Mouse (Mus musculus) midbrain, embryonic 15.5 days (tissue): ENCODE results near the gene Rpgr. TPM values are rescaled to one million over a fixed set of nuclear protein-coding genes. Genes with fewer than 3 reads are reported as not detected.

ENCODE experiments used
- ATAC-seq: fragments of 200-750 bp; cut with Nextera tagmentation; replicated peaks from 2 replicates; pipeline ENCODE4 v1.8.0; 2017; ENCODE audit warnings: moderate TSS enrichment
- H3K27ac ChIP-seq: fragments of 300-500 bp; sonication (generic); 2 replicates; pipeline ENCODE4 v1.5.1; 2015; ENCODE audit warnings: mild to moderate bottlenecking, inconsistent platforms
- H3K27me3 ChIP-seq: fragments of 300-500 bp; sonication (generic); replicated peaks from 2 replicates; pipeline ENCODE4 v1.6.1; 2015; ENCODE audit warnings: inconsistent platforms
- H3K36me3 ChIP-seq: fragments of 300-500 bp; sonication (generic); replicated peaks from 2 replicates; pipeline ENCODE4 v1.6.1; 2015; ENCODE audit warnings: inconsistent platforms
- H3K4me1 ChIP-seq: fragments of 300-500 bp; sonication (generic); 2 replicates; pipeline ENCODE4 v1.6.1; 2015; ENCODE audit warnings: inconsistent platforms
- H3K4me2 ChIP-seq: fragments of 300-500 bp; sonication (generic); 2 replicates; pipeline ENCODE4 v1.6.1; 2015; ENCODE audit warnings: inconsistent platforms, mild to moderate bottlenecking, moderate library complexity
- H3K4me3 ChIP-seq: fragments of 300-500 bp; sonication (generic); 2 replicates; pipeline ENCODE4 v1.5.1; 2015; ENCODE audit warnings: mild to moderate bottlenecking, inconsistent platforms
- H3K9ac ChIP-seq: fragments of 300-500 bp; sonication (generic); 2 replicates; pipeline ENCODE4 v1.6.1; 2015; ENCODE audit warnings: mild to moderate bottlenecking, inconsistent platforms
- H3K9me3 ChIP-seq: fragments of 300-500 bp; sonication (generic); 2 replicates; pipeline ENCODE4 v1.6.1; 2016; ENCODE audit warnings: inconsistent platforms
- WGBS: fragments of 180-500 bp; shearing (Covaris S2); methylation state at CpG from one replicate; pipeline ENCODE4 v1.1.7; 2015; ENCODE audit warnings: mixed read lengths; 5-methylcytosine and 5-hydroxymethylcytosine counted together
- polyA plus RNA-seq: library from polyadenylated mRNA; unstranded; fragments of >200 nt; fragmentation: Nextera tagmentation; extraction: Ambion mirVana; gene quantifications from 2 replicates; pipeline ENCODE4 v1.2.1, GENCODE M21; 2015

The Rpgr gene
- polyA plus RNA-seq, 1 experiment from 2014 or later, result 39.0 TPM

GRCm38 (mm10) chrX:10152390-10152789 lies 64.3 kb downstream of the Rpgr start:
- no peak for ATAC-seq
- Histone ChIP-seq H3K27me3 (no peaks in the 10 kb centered on the region), H3K4me2 (no peak overlapping the region), H3K9ac (no peak overlapping the region), H3K4me1 (no peaks in the 10 kb centered on the region), H3K36me3 (no peaks in the 10 kb centered on the region), H3K9me3 (no peaks in the 10 kb centered on the region), H3K4me3 (no peak overlapping the region), H3K27ac (no peak overlapping the region)
- 61% methylated on average over 3 of the region's 3 CpGs for whole genome bisulfite sequencing

GRCm38 (mm10) chrX:10117065-10117719 lies 99.5 kb downstream of the Rpgr start, which contains the start of gene Srpx:
Gene Srpx (minus strand): TSS chrX:10117709.
- Histone ChIP-seq H3K4me3 (peak within 1 kb of the TSS; percentile 29), H3K4me2 (peak within 1 kb of the TSS; percentile 50), H3K27ac (no peak within 1 kb of the TSS), H3K4me1 (no peaks in the 10 kb centered on the region; the same call in 1 of the 2 replicates), H3K36me3 (no peaks in the 10 kb centered on the region), H3K9me3 (no peaks in the 10 kb centered on the region), H3K27me3 (no peaks in the 10 kb centered on the region), H3K9ac (no peak within 1 kb of the TSS)
- WGBS, result 18% methylated on average over 19 of the region's 19 CpGs
- peak; percentile 58 for ATAC-seq

- H3K27me3 ChIP-seq, result no peaks in the 10 kb centered on the region
- H3K36me3 ChIP-seq, result no peaks in the 10 kb centered on the region
- no peak overlapping the region for H3K9ac ChIP-seq
- no peak overlapping the region for H3K27ac ChIP-seq
- no peak for ATAC-seq
- no peaks in the 10 kb centered on the region for H3K9me3 ChIP-seq
- no peaks in the 10 kb centered on the region; the same call in 1 of the 2 replicates for H3K4me1 ChIP-seq
- no peak overlapping the region for H3K4me2 ChIP-seq
- 58% methylated on average over 3 of the region's 3 CpGs for WGBS
- no peak overlapping the region for H3K4me3 ChIP-seq
These were observed 100.9 kb downstream of the Rpgr start for GRCm38 (mm10) chrX:10115780-10116179.

GRCm38 (mm10) chrX:10110736-10111135 lies 106.0 kb downstream of the Rpgr start:
- H3K27ac ChIP-seq, result no peak overlapping the region
- no peak overlapping the region for H3K4me2 ChIP-seq
- no peak overlapping the region for H3K9ac ChIP-seq
- H3K36me3 ChIP-seq, result no peaks in the 10 kb centered on the region
- no peak overlapping the region for H3K4me3 ChIP-seq
- WGBS, result 77% methylated on average over 1 of the region's 1 CpGs
- H3K9me3 ChIP-seq, result no peaks in the 10 kb centered on the region
- H3K27me3 ChIP-seq, result no peaks in the 10 kb centered on the region
- H3K4me1 ChIP-seq, result no peaks in the 10 kb centered on the region
- ATAC-seq, result no peak

GRCm38 (mm10) chrX:10108558-10108957 lies 108.2 kb downstream of the Rpgr start:
- ATAC-seq, result no peak
- H3K36me3 ChIP-seq, result no peaks in the 10 kb centered on the region
- no peak overlapping the region for H3K27ac ChIP-seq
- H3K9me3 ChIP-seq, result no peaks in the 10 kb centered on the region
- H3K4me1 ChIP-seq, result no peaks in the 10 kb centered on the region
- no peak overlapping the region for H3K4me2 ChIP-seq
- no peak overlapping the region for H3K9ac ChIP-seq
- no peak overlapping the region for H3K4me3 ChIP-seq
- WGBS, result 54% methylated on average over 4 of the region's 4 CpGs
- H3K27me3 ChIP-seq, result no peaks in the 10 kb centered on the region

GRCm38 (mm10) chrX:10105475-10105874 lies 111.2 kb downstream of the Rpgr start:
- 74% methylated on average over 5 of the region's 5 CpGs for WGBS
- Histone ChIP-seq H3K27ac (no peak overlapping the region), H3K27me3 (no peaks in the 10 kb centered on the region), H3K9me3 (no peaks in the 10 kb centered on the region), H3K9ac (no peak overlapping the region), H3K4me2 (no peak overlapping the region), H3K36me3 (no peaks in the 10 kb centered on the region), H3K4me3 (no peak overlapping the region), H3K4me1 (no peaks in the 10 kb centered on the region)
- no peak for ATAC-seq

GRCm38 (mm10) chrX:10102739-10103138 lies 114.0 kb downstream of the Rpgr start:
- Histone ChIP-seq H3K4me1 (no peaks in the 10 kb centered on the region), H3K27ac (no peak overlapping the region), H3K4me2 (no peak overlapping the region), H3K9me3 (no peaks in the 10 kb centered on the region), H3K4me3 (no peak overlapping the region), H3K36me3 (no peaks in the 10 kb centered on the region), H3K9ac (no peak overlapping the region), H3K27me3 (no peaks in the 10 kb centered on the region)
- 90% methylated on average over 1 of the region's 1 CpGs for WGBS
- ATAC-seq, result no peak

GRCm38 (mm10) chrX:10095797-10096196 lies 120.9 kb downstream of the Rpgr start:
- no peak overlapping the region for H3K4me3 ChIP-seq
- no peaks in the 10 kb centered on the region for H3K36me3 ChIP-seq
- H3K4me2 ChIP-seq, result no peak overlapping the region
- H3K4me1 ChIP-seq, result no peaks in the 10 kb centered on the region
- 52% methylated on average over 3 of the region's 3 CpGs for WGBS
- H3K9ac ChIP-seq, result no peak overlapping the region
- H3K27ac ChIP-seq, result no peak overlapping the region
- no peaks in the 10 kb centered on the region for H3K27me3 ChIP-seq
- ATAC-seq, result no peak
- H3K9me3 ChIP-seq, result no peaks in the 10 kb centered on the region

GRCm38 (mm10) chrX:10080385-10080784 lies 136.3 kb downstream of the Rpgr start:
- WGBS, result 61% methylated on average over 3 of the region's 3 CpGs
- H3K27me3 ChIP-seq, result no peaks in the 10 kb centered on the region
- no peak overlapping the region for H3K4me2 ChIP-seq

GRCm38 (mm10) chrX:10079981-10080380 lies 136.7 kb downstream of the Rpgr start:
- no peak for ATAC-seq
- no peaks in the 10 kb centered on the region for H3K27me3 ChIP-seq
- H3K4me3 ChIP-seq, result no peak overlapping the region
- no peak overlapping the region for H3K27ac ChIP-seq
- H3K4me2 ChIP-seq, result no peak overlapping the region
- no peaks in the 10 kb centered on the region for H3K36me3 ChIP-seq
- H3K9me3 ChIP-seq, result no peaks in the 10 kb centered on the region
- H3K9ac ChIP-seq, result no peak overlapping the region
- no peaks in the 10 kb centered on the region for H3K4me1 ChIP-seq
- WGBS, result 26% methylated on average over 1 of the region's 1 CpGs

More at GRCm38 (mm10) chrX:10080385-10080784, 136.3 kb downstream of the Rpgr start:
- H3K36me3 ChIP-seq, result no peaks in the 10 kb centered on the region
- no peak overlapping the region for H3K9ac ChIP-seq
- H3K4me3 ChIP-seq, result no peak overlapping the region
- ATAC-seq, result no peak
- H3K27ac ChIP-seq, result no peak overlapping the region
- H3K4me1 ChIP-seq, result no peaks in the 10 kb centered on the region
- H3K9me3 ChIP-seq, result no peaks in the 10 kb centered on the region

GRCm38 (mm10) chrX:10073966-10074365 lies 142.8 kb downstream of the Rpgr start:
- Histone ChIP-seq H3K9me3 (no peaks in the 10 kb centered on the region), H3K27ac (no peak overlapping the region), H3K27me3 (no peaks in the 10 kb centered on the region), H3K4me1 (no peaks in the 10 kb centered on the region), H3K36me3 (no peaks in the 10 kb centered on the region), H3K9ac (no peak overlapping the region), H3K4me3 (no peak overlapping the region), H3K4me2 (no peak overlapping the region)
- WGBS, result 75% methylated on average over 3 of the region's 3 CpGs
- no peak for ATAC-seq

- Histone ChIP-seq H3K36me3 (no peaks in the 10 kb centered on the region), H3K4me2 (no peak overlapping the region), H3K27ac (no peak overlapping the region), H3K4me3 (no peak overlapping the region), H3K9ac (no peak overlapping the region), H3K9me3 (no peaks in the 10 kb centered on the region), H3K4me1 (no peaks in the 10 kb centered on the region), H3K27me3 (no peaks in the 10 kb centered on the region)
- WGBS, result 60% methylated on average over 2 of the region's 2 CpGs
- ATAC-seq, result peak; percentile 71; the same call in 1 of the 2 replicates
These were observed 145.2 kb downstream of the Rpgr start for GRCm38 (mm10) chrX:10071529-10071928.

- 27% methylated on average over 6 of the region's 6 CpGs for WGBS
- no peaks in the 10 kb centered on the region for H3K9me3 ChIP-seq
- H3K27me3 ChIP-seq, result no peaks in the 10 kb centered on the region
- peak; percentile 88 for ATAC-seq
- H3K4me3 ChIP-seq, result no peak overlapping the region
- no peaks in the 10 kb centered on the region for H3K36me3 ChIP-seq
- no peak overlapping the region for H3K27ac ChIP-seq
- no peak overlapping the region for H3K9ac ChIP-seq
- no peaks in the 10 kb centered on the region for H3K4me1 ChIP-seq
- H3K4me2 ChIP-seq, result no peak overlapping the region
These were observed 146.0 kb downstream of the Rpgr start for GRCm38 (mm10) chrX:10070689-10071088.
